Mouse (Mus musculus) 416B (cell line): ENCODE measurements around the gene Gm21973.

ENCODE experiments used
- DNase-seq: peaks from one replicate; pipeline ENCODE4 v3.0.0; 2011; ENCODE audit warnings: low read depth

Gm21973 gene

GRCm38 (mm10) chr15:10400415-10400814 lies 75.2 kb downstream of the Gm21973 start:
- DNase-seq = peak; percentile 70

GRCm38 (mm10) chr15:10409842-10410241 lies 84.7 kb downstream of the Gm21973 start:
- DNase-seq = peak; percentile 80

- DNase-seq = no peak
Observed at GRCm38 (mm10) chr15:10410881-10411280, 85.7 kb downstream of the Gm21973 start.

- no peak for DNase-seq
Observed at GRCm38 (mm10) chr15:10413656-10414055, 88.5 kb downstream of the Gm21973 start.

- no peak for DNase-seq
Observed at GRCm38 (mm10) chr15:10421138-10421784, 96.1 kb downstream of the Gm21973 start.

GRCm38 (mm10) chr15:10421785-10422144 lies 96.6 kb downstream of the Gm21973 start:
- DNase-seq = no peak
